Mouse (Mus musculus) heart, postnatal 0 days (tissue): ENCODE measurements around the gene Rtl5. TPM values are rescaled to one million over a fixed set of nuclear protein-coding genes. Genes with fewer than 3 reads are reported as not detected.

Experiments used
- ATAC-seq: fragments of 200-750 bp; cut with Nextera tagmentation; 2 replicates; pipeline ENCODE4 v1.8.0; 2017; ENCODE audit warnings: low read depth, moderate number of reproducible peaks, moderate library complexity; ENCODE audit not compliant: insufficient read depth
- DNase-seq: peaks from one replicate; pipeline ENCODE4 v3.0.0-alpha.2; 2016; ENCODE audit warnings: low spot score
- H3K27ac ChIP-seq: fragments of 300-500 bp; sonication (generic); 2 replicates; pipeline ENCODE4 v1.5.1; 2014; ENCODE audit warnings: low read depth, mild to moderate bottlenecking
- H3K27me3 ChIP-seq: fragments of 300-500 bp; sonication (generic); 2 replicates; pipeline ENCODE4 v1.6.1; 2014; ENCODE audit warnings: low read length, mixed read lengths; ENCODE audit not compliant: control insufficient read depth, insufficient read depth
- H3K36me3 ChIP-seq: fragments of 300-500 bp; sonication (generic); replicated peaks from 2 replicates; pipeline ENCODE4 v1.6.1; 2014; ENCODE audit warnings: low read length, mixed read lengths; ENCODE audit not compliant: control insufficient read depth, insufficient read depth
- H3K4me1 ChIP-seq: fragments of 300-500 bp; sonication (generic); 2 replicates; pipeline ENCODE4 v1.6.1; 2014; ENCODE audit warnings: antibody characterized with exemption; ENCODE audit not compliant: control insufficient read depth, insufficient read depth
- H3K4me2 ChIP-seq: fragments of 300-500 bp; sonication (generic); 2 replicates; pipeline ENCODE4 v1.6.1; 2014; ENCODE audit warnings: low read depth, mild to moderate bottlenecking, low read length, moderate library complexity
- H3K4me3 ChIP-seq: fragments of 300-500 bp; sonication (generic); 2 replicates; pipeline ENCODE4 v1.5.1; 2014; ENCODE audit warnings: low read depth, low read length
- H3K9ac ChIP-seq: fragments of 300-500 bp; sonication (generic); replicated peaks from 2 replicates; pipeline ENCODE4 v1.6.1; 2014; ENCODE audit warnings: low read depth, low read length, mixed read lengths
- H3K9me3 ChIP-seq: fragments of 300-500 bp; sonication (generic); replicated peaks from 2 replicates; pipeline ENCODE4 v1.6.1; 2016; ENCODE audit warnings: low read length; ENCODE audit not compliant: control insufficient read depth
- CTCF ChIP-seq: IDR thresholded peaks from 2 replicates; pipeline ENCODE4 v1.5.1; 2016; ENCODE audit warnings: antibody characterized with exemption, control low read depth, low read depth
- EP300 ChIP-seq: IDR thresholded peaks from 2 replicates; pipeline ENCODE4 v1.6.1; 2016; ENCODE audit warnings: antibody characterized with exemption, low read depth
- WGBS: fragments of 180-500 bp; shearing (Covaris S2); extraction: QIAGEN DNeasy Blood & Tissue Kit; methylation state at CpG from one replicate; pipeline ENCODE4 v1.1.7; 2014; 5-methylcytosine and 5-hydroxymethylcytosine counted together
- polyA plus RNA-seq: library from polyadenylated mRNA; unstranded; fragments of >200 nt; fragmentation: Nextera tagmentation; extraction: Ambion mirVana; gene quantifications from 2 replicates; pipeline ENCODE4 v1.2.1, GENCODE M21; 2015
- total RNA-seq: library from RNA; depleted of rRNA; stranded (reverse); fragments of >200 nt; gene quantifications from 2 replicates; pipeline ENCODE4 v1.2.3, GENCODE M21; 2014; ENCODE audit warnings: low replicate concordance

The Rtl5 gene
- total and polyA plus RNA-seq, 2 experiments from 2014 or later: 0.04 to 0.59 TPM

DNA sequence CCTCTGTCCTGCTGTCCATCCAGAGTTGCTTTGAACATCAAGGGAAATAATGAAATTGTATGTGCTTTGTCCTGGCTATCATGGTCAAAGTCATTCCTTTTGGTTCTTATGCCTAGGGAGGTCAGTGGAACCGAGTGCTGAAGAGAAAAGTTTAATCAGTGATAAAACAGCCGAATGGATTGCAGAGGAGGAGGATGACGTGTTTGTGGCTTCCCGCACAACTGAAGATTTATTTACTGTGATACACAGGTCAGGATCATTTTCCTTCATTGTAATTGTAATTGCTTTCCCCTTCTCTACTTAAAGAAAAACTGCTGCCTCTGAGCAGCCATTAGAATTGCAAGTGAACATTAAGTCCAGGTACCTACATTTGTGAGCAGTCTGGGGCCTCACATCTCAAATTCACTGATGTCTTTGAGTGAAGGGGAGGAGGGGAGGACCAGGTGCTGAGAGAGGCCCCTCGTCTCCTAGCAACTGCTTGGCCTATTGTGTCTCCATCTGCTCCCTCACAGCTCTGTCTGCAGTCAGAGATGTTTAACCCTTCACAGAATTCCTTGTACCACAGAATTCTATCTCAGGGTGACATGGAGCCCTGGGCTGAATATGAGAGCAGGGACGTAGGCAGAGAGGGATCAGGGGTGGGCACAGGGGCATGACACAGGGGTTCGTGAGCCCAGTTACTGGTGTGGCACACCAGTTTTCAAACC, 10.6 kb upstream of the Rtl5 start:
- no peak for ATAC-seq
- 56% methylated on average over 7 of the region's 7 CpGs for WGBS
- 0 out of 2 replicates have a peak, but pooled peaks cover 27% of the 10 kb centered on the region for H3K36me3 ChIP-seq

DNA sequence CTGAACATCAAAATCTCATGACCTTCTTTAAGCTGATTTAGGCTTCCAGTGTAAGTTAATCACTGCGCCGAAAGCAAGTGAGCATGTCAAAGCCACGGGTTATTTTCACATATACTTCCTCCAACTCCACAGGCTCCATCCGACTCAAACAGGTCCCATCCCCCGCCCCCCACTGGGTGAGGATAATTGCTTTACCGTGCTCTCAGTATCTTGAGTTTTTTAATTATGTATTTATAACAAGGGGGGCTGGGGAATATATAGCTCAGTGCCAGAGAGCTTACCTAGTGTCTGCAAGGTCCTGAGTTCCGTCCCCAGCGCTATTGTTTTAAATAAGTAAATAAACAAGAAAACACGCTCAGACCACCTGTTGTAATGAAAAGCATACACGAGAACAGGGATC, 10.0 kb upstream of the Rtl5 start:
- H3K4me1 ChIP-seq: no peaks in the 10 kb centered on the region
- no peak overlapping the region for H3K4me2 ChIP-seq
- H3K27me3 ChIP-seq: no peaks in the 10 kb centered on the region
- H3K36me3 ChIP-seq: 0 out of 2 replicates have a peak, but pooled peaks cover 27% of the 10 kb centered on the region
- H3K9me3 ChIP-seq: no peaks in the 10 kb centered on the region
- DNase-seq (no peak), ATAC-seq (no peak)
- no peak overlapping the region for H3K27ac ChIP-seq
- no peak for TF ChIP-seq EP300
- TF ChIP-seq CTCF: no peak
- no peak overlapping the region for H3K4me3 ChIP-seq
- no peak overlapping the region for H3K9ac ChIP-seq
- WGBS: 69% methylated on average over 10 of the region's 10 CpGs

More for the DNA sequence above, 10.6 kb upstream of the Rtl5 start:
- no peak overlapping the region for H3K27ac ChIP-seq
- H3K9ac ChIP-seq: no peak overlapping the region
- H3K4me3 ChIP-seq: no peak overlapping the region
- no peak for DNase-seq
- no peaks in the 10 kb centered on the region for H3K4me1 ChIP-seq
- no peak overlapping the region for H3K4me2 ChIP-seq
- TF ChIP-seq CTCF (no peak), EP300 (no peak)
- no peaks in the 10 kb centered on the region for H3K27me3 ChIP-seq
- H3K9me3 ChIP-seq: no peaks in the 10 kb centered on the region

DNA sequence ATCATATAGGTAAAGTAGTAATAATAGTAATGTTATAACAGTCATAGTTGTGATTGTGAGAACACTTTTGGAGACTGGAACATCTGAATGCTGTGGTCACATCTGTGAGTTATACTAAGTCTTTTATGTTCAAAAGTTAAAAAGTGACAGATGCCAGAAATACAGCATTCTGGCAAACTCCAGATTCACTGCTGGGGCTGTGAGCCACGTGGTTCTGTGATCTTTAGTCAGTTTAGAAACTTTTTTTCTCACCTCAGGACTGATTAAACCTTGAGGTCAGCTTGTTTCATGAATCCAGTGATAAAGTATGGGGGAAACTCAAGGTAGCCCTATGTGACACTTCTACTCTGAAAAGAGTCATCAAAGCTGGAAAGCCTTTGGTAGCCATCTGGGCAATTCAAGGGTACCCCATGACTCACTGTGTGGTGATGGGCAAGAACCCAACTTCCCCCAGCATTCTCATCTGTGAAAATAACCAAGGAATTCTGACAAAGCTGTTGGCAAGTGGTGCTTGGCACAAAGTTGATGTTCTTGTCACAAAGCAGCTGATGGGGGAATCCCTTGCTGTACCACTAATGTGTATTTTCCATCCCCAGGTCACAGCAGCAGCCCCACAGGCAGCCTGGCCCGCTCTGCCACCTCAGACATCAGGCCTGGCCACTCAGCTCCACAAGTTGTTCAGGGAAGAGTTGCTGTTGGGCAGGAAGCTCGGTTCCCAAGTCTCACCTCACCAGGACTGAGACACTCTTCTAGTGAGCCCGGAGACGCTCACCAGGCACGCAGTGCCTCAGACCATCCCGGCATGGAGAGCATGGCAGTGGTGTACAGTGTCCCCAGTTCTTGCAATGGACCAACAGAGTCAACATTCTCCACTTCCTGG, 6.0 kb upstream of the Rtl5 start:
- no peaks in the 10 kb centered on the region for H3K27me3 ChIP-seq
- H3K27ac ChIP-seq: no peak overlapping the region
- H3K4me1 ChIP-seq: no peaks in the 10 kb centered on the region
- H3K9me3 ChIP-seq: no peaks in the 10 kb centered on the region
- H3K36me3 ChIP-seq: 0 out of 2 replicates have a peak, but pooled peaks cover 20% of the 10 kb centered on the region
- DNase-seq (no peak), ATAC-seq (no peak)
- no peak overlapping the region for H3K4me2 ChIP-seq
- no peak overlapping the region for H3K4me3 ChIP-seq
- TF ChIP-seq EP300 (no peak), CTCF (no peak)
- no peak overlapping the region for H3K9ac ChIP-seq
- WGBS: 79% methylated on average over 7 of the region's 7 CpGs

DNA sequence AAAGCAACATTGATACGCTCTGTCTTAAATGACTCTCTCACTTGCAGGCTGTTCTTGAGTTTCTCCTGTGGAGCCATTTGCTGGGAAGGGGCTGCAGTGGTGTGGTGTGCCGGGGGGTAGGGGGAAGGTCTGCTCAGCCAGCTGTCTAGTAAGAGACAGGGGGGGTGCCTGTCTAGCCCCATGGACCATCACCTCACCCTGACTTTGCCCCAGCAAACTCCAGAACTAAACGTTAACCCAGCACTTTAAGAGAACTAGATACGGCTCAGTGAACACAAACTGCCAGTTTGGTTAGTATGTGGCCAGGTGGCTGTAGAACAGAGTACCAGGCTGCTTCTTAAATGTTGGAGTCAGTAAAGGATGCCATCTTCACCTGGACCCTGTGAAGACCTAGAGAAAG, 4.1 kb upstream of the Rtl5 start:
- Histone ChIP-seq H3K4me3 (no peak overlapping the region), H3K36me3 (0 out of 2 replicates have a peak, but pooled peaks cover 20% of the 10 kb centered on the region), H3K9ac (no peak overlapping the region), H3K27me3 (no peaks in the 10 kb centered on the region), H3K9me3 (no peaks in the 10 kb centered on the region), H3K4me2 (no peak overlapping the region), H3K27ac (no peak overlapping the region), H3K4me1 (no peaks in the 10 kb centered on the region)
- ATAC-seq (no peak), DNase-seq (no peak)
- TF ChIP-seq CTCF: no peak
- TF ChIP-seq EP300: no peak
- 80% methylated on average over 4 of the region's 4 CpGs for WGBS

DNA sequence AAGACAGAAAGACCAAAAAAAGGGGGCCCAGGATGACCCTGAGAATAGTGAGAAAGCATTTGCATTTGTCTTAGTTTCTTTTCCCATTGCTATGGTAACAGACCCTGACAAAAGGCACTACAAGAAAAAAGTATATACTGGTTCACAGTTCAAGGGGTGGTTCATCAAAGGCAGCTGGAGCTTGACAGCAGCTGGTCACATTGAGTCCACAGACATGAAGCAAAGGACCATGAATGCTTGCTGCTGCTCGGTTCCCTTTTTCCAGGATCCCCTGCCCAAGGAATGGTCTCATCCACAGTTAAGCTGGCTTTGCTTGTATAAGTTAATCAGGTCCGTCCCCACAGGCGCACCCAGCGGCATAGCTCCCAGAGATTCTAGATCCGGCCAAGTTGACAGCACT, 3.3 kb upstream of the Rtl5 start:
- Histone ChIP-seq H3K27me3 (no peaks in the 10 kb centered on the region), H3K4me1 (no peaks in the 10 kb centered on the region), H3K9me3 (no peaks in the 10 kb centered on the region), H3K36me3 (0 out of 2 replicates have a peak, but pooled peaks cover 13% of the 10 kb centered on the region), H3K27ac (no peak overlapping the region), H3K4me3 (no peak overlapping the region), H3K9ac (no peak overlapping the region), H3K4me2 (no peak overlapping the region)
- no peak for TF ChIP-seq EP300
- no peak for TF ChIP-seq CTCF
- 80% methylated on average over 5 of the region's 5 CpGs for WGBS
- ATAC-seq: no peak
- no peak for DNase-seq
